ENCODE assay signal across 35 mouse cellular contexts in the genomic region with DNA sequence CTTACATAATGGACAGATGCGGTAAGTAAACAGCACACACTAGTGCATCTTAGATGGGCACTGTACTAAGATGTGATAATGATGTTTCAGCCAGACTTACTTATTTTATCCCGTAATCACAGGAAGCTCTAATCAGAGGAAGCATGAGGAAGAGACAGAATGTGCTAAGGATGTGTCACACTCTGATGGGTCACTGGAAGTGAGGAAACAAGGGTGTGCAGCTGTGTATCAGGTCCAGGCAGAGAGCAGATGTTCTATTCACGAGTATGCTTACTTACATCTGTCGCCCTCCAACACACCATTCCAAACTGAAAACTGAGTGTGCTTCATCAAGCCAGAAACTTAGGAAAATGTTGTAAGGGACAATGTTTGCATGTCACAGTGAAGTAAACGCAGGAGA. TPM values are rescaled to one million over a fixed set of nuclear protein-coding genes. Genes with fewer than 3 reads are reported as not detected.
DNase-seq lines count a peak whose midpoint lies in the region; ATAC-seq and TF ChIP-seq lines count a peak whose summit lies in the region.
"Had no signal": no experiment of that assay in that cellular context is flagged by ENCODE, and none has a peak within 500 bp of the region (broad histone marks: within the 10 kb centered on the region; RNA-seq: fewer than 3 reads in every experiment).

No protein-coding gene starts in this region.

- no peaks in the 10 kb centered on the region for H3K9me3 ChIP-seq in lung, postnatal 0 days (ENCODE audit: low read length)
- H3K9me3 ChIP-seq in stomach, postnatal 0 days (ENCODE audit: control insufficient read depth, low read length): no peaks in the 10 kb centered on the region
- H3K9me3 ChIP-seq: forebrain, embryonic 15.5 days; heart, embryonic 10.5 days had no signal

- H3K4me1 ChIP-seq in lung, postnatal 0 days (ENCODE audit: insufficient read depth, low read depth, low read length): no peaks in the 10 kb centered on the region
- no peaks in the 10 kb centered on the region for H3K4me1 ChIP-seq in stomach, postnatal 0 days (replicated peaks; ENCODE audit: control insufficient read depth, insufficient read depth)
- H3K4me1 ChIP-seq: embryonic facial prominence, embryonic 10.5 days; embryonic facial prominence, embryonic 13.5 days; forebrain, embryonic 12.5 days; forebrain, embryonic 15.5 days had no signal

- no peak for TF ChIP-seq CTCF in lung, postnatal 0 days (IDR thresholded peaks at IDR 0.05)
- TF ChIP-seq CTCF in stomach, postnatal 0 days (IDR thresholded peaks at IDR 0.05; ENCODE audit: low read depth): no peak

- no peak overlapping the region for H3K9ac ChIP-seq in lung, postnatal 0 days (replicated peaks; ENCODE audit: low read depth)
- H3K9ac ChIP-seq in stomach, postnatal 0 days (ENCODE audit: low read length): no peak overlapping the region
- H3K9ac ChIP-seq: embryonic facial prominence, embryonic 13.5 days; forebrain, embryonic 12.5 days; forebrain, embryonic 15.5 days; heart, embryonic 13.5 days; hindbrain, embryonic 14.5 days had no signal

- no peak for TF ChIP-seq EP300 in lung, postnatal 0 days (IDR thresholded peaks at IDR 0.05)
- no peak for TF ChIP-seq EP300 in stomach, postnatal 0 days (optimal IDR thresholded peaks at IDR 0.05)

- H3K4me2 ChIP-seq in lung, postnatal 0 days (replicated peaks; ENCODE audit: low read depth, low read length): no peak overlapping the region
- no peak overlapping the region for H3K4me2 ChIP-seq in stomach, postnatal 0 days (replicated peaks; ENCODE audit: low read depth)
- H3K4me2 ChIP-seq: embryonic facial prominence, embryonic 13.5 days; forebrain, embryonic 12.5 days; forebrain, embryonic 15.5 days; heart, embryonic 13.5 days; hindbrain, embryonic 14.5 days had no signal

- ATAC-seq in lung, postnatal 0 days: no peak
- ATAC-seq in megakaryocyte, adult 5-6 weeks (ENCODE audit: poor library complexity, severe bottlenecking): peak; percentile 41
- no peak for ATAC-seq in stomach, postnatal 0 days (ENCODE audit: low FRiP score, low TSS enrichment)
- ATAC-seq: forebrain, embryonic 15.5 days; hindbrain, postnatal 0 days; Patski had no signal

- no peak overlapping the region for H3K27ac ChIP-seq in lung, postnatal 0 days (ENCODE audit: low read length)
- H3K27ac ChIP-seq in stomach, postnatal 0 days (replicated peaks): no peak overlapping the region
- H3K27ac ChIP-seq: embryonic facial prominence, embryonic 10.5 days; embryonic facial prominence, embryonic 13.5 days; forebrain, embryonic 12.5 days; forebrain, embryonic 15.5 days; gastrocnemius, adult 2 months; heart, embryonic 10.5 days; heart, embryonic 13.5 days; hindbrain, embryonic 14.5 days; hindbrain, postnatal 0 days had no signal

- H3K4me3 ChIP-seq in lung, postnatal 0 days (ENCODE audit: low read depth, low read length): no peak overlapping the region
- H3K4me3 ChIP-seq in stomach, postnatal 0 days (ENCODE audit: low read depth, low read length): no peak overlapping the region
- H3K4me3 ChIP-seq: embryonic facial prominence, embryonic 10.5 days; embryonic facial prominence, embryonic 13.5 days; erythroblast, embryonic 14.5 days; forebrain, embryonic 12.5 days; forebrain, embryonic 15.5 days; gastrocnemius, adult 2 months; heart, embryonic 10.5 days; heart, embryonic 13.5 days had no signal

- no peaks in the 10 kb centered on the region for H3K36me3 ChIP-seq in lung, postnatal 0 days (ENCODE audit: insufficient read depth, low read length)
- H3K36me3 ChIP-seq in stomach, postnatal 0 days (ENCODE audit: control insufficient read depth, insufficient read depth, low read length): no peaks in the 10 kb centered on the region
- H3K36me3 ChIP-seq: forebrain, embryonic 15.5 days had no signal

- peak; percentile 13 for DNase-seq in lung, postnatal 0 days (ENCODE audit: low spot score)
- no peak for DNase-seq in lung, postnatal 10 days
- peak; percentile 31 for DNase-seq in brain, adult 2 months (ENCODE audit: low read depth, low spot score)
- no peak for DNase-seq in urinary bladder, postnatal 36 days (ENCODE audit: low spot score in 2 of 2)
- DNase-seq in stomach, postnatal 0 days (ENCODE audit: low spot score): no peak
- no peak for DNase-seq in heart, adult 8-10 months (ENCODE audit: low spot score)
- DNase-seq: adrenal gland, postnatal 10 days; adrenal gland, postnatal 36 days; cerebellum, adult 11 months; cerebellum, adult 2 months; cerebellum, adult 9-11 months; cerebellum, postnatal 25 days; embryo, embryonic 11 days; gastrocnemius, adult 2 months; gastrocnemius, postnatal 14 days; heart, adult 18-20 months; heart, postnatal 14 days; heart, postnatal 4 days had no signal

- 52% methylated on average over 5 of the region's 5 CpGs for WGBS in lung, postnatal 0 days
- WGBS in stomach, postnatal 0 days: 59% methylated on average over 5 of the region's 5 CpGs

- H3K27me3 ChIP-seq in lung, postnatal 0 days (replicated peaks; ENCODE audit: insufficient read depth, low read length): no peaks in the 10 kb centered on the region
- H3K27me3 ChIP-seq in stomach, postnatal 0 days (ENCODE audit: control insufficient read depth, insufficient read depth, low read length): no peaks in the 10 kb centered on the region
- H3K27me3 ChIP-seq: CH12.LX; embryonic facial prominence, embryonic 13.5 days; forebrain, embryonic 12.5 days; forebrain, embryonic 15.5 days; heart, embryonic 13.5 days; Patski had no signal

RNA-seq across cellular contexts. Expression of a gene that starts 46.2 kb away (rescaled TPM):
- 0.08 TPM in 2 replicates for polyA plus RNA-seq in lung, postnatal 0 days (2015; fragmentation: Nextera tagmentation; extraction: Ambion mirVana)
- total RNA-seq in megakaryocyte, adult 5-6 weeks (2015): 1.0 and 3.6 TPM in 2 replicates
- total RNA-seq in megakaryocyte, adult 5-6 weeks (2017): 2.2 and 3.7 TPM in 2 replicates
- 0.10 TPM in 1 of 2 replicates, not detected in the other for polyA plus RNA-seq in stomach, postnatal 0 days (2015; fragmentation: Nextera tagmentation; extraction: Ambion mirVana)
- not detected for total RNA-seq in heart, adult 8-10 months (2022)
- total RNA-seq: gastrocnemius, adult 2 months; gastrocnemius, postnatal 14 days had no signal
- polyA plus RNA-seq: cerebellum, adult 2 months; cortical plate, adult 2 months; embryonic facial prominence, embryonic 10.5 days; embryonic facial prominence, embryonic 13.5 days; forebrain, embryonic 12.5 days; forebrain, embryonic 15.5 days; heart, embryonic 10.5 days; heart, embryonic 13.5 days; hindbrain, embryonic 14.5 days had no signal

RNA-seq across cellular contexts. Expression of a gene that starts 57.9 kb away (rescaled TPM):
- 0.11 and 0.15 TPM in 2 replicates for polyA plus RNA-seq in lung, postnatal 0 days (2015; fragmentation: Nextera tagmentation; extraction: Ambion mirVana)
- total RNA-seq in megakaryocyte, adult 5-6 weeks (2015): not detected in 2 replicates
- total RNA-seq in megakaryocyte, adult 5-6 weeks (2017): 0.07 TPM in 1 of 2 replicates, not detected in the other
- not detected in 2 replicates for polyA plus RNA-seq in stomach, postnatal 0 days (2015; fragmentation: Nextera tagmentation; extraction: Ambion mirVana)
- total RNA-seq in heart, adult 8-10 months (2022): not detected
- total RNA-seq: adrenal gland, adult 18-20 months; adrenal gland, postnatal 10 days; adrenal gland, postnatal 36 days; CH12.LX; gastrocnemius, adult 2 months; gastrocnemius, postnatal 14 days; gastrocnemius, postnatal 4 days; heart, adult 18-20 months; heart, postnatal 14 days; heart, postnatal 4 days; hindbrain, postnatal 0 days had no signal
- polyA plus RNA-seq: cerebellum, adult 2 months; cortical plate, adult 2 months; erythroblast, embryonic 14.5 days; G1E; inflammation-experienced regulatory T-cells, adult 6 months; Patski had no signal

Comparison
In these comparisons a context has a peak if more than half of its experiments do, and no peak if none do; other contexts are left out.
1. DNase-seq: peak in lung, postnatal 0 days (single experiment) and brain, adult 2 months (single experiment); none in lung, postnatal 10 days (single experiment), urinary bladder, postnatal 36 days (0 of 2), stomach, postnatal 0 days (single experiment) and heart, adult 8-10 months (single experiment).